Mouse (Mus musculus): ENCODE results near the gene Il1r2. TPM values are rescaled to one million over a fixed set of nuclear protein-coding genes. Genes with fewer than 3 reads are reported as not detected.

Gene Il1r2
- 1.0 TPM in 2 replicates for polyA plus RNA-seq (2021; fragmentation: Nextera tagmentation)
- long read RNA-seq, experiment 1, partial matches to known transcripts: 0 of 1 reads
- long read RNA-seq, experiment 1, other reads (novel, unspliced or antisense): 1 of 1 reads
- long read RNA-seq, experiment 2: 0 reads

GRCm38 (mm10) chr1:40073779-40074178 lies at the start of gene Il1r2:
Il1r2 (plus strand) TSS chr1:40074079.

Other genes starting within 250 kb of the Il1r2 start
- 3.0 and 3.3 TPM in 2 replicates for gene Map4k4, start 173.2 kb upstream of the Il1r2 start, polyA plus RNA-seq (2021; fragmentation: Nextera tagmentation)
- 0.37 and 0.45 TPM in 2 replicates for gene Il1r1, start 151.0 kb downstream of the Il1r2 start, polyA plus RNA-seq (2021; fragmentation: Nextera tagmentation)

All from left cerebral cortex, adult 6 months (tissue).